ENCODE assay signal across 18 mouse cellular contexts in genomic region chr1:181653481-181653880, GRCm38 (mm10).
"Had no signal": no experiment of that assay in that cellular context is flagged by ENCODE, and none has a peak within 500 bp of the region (broad histone marks: within the 10 kb centered on the region; RNA-seq: fewer than 3 reads in every experiment).

No protein-coding gene starts in this region.

- H3K4me3 ChIP-seq: midbrain, embryonic 10.5 days; midbrain, embryonic 12.5 days; myocyte; neural tube, embryonic 13.5 days; neural tube, embryonic 15.5 days; stomach, embryonic 15.5 days had no signal

- H3K27ac ChIP-seq: midbrain, embryonic 10.5 days; midbrain, embryonic 12.5 days; neural tube, embryonic 13.5 days; neural tube, embryonic 15.5 days; stomach, embryonic 15.5 days; stomach, postnatal 0 days had no signal

- H3K9ac ChIP-seq: lung, embryonic 14.5 days; midbrain, embryonic 12.5 days; neural tube, embryonic 13.5 days; neural tube, embryonic 15.5 days; stomach, embryonic 15.5 days had no signal

- ATAC-seq: midbrain, embryonic 16.5 days had no signal

- DNase-seq: lung, adult 18-20 months; lung, embryonic 14.5 days; lung, postnatal 10 days; lung, postnatal 4 days; midbrain, embryonic 14.5 days; retina, postnatal 1 day; right cerebral cortex, adult 18-20 months; right cerebral cortex, postnatal 25 days; thymus, adult 2 months; thymus, postnatal 36 days had no signal

- H3K27me3 ChIP-seq: midbrain, embryonic 12.5 days; neural tube, embryonic 13.5 days; neural tube, embryonic 15.5 days; stomach, embryonic 15.5 days had no signal

- H3K36me3 ChIP-seq: midbrain, embryonic 10.5 days; midbrain, embryonic 12.5 days; neural tube, embryonic 13.5 days; neural tube, embryonic 15.5 days; stomach, embryonic 15.5 days had no signal

- H3K4me1 ChIP-seq: neural tube, embryonic 15.5 days; stomach, embryonic 15.5 days had no signal

- H3K9me3 ChIP-seq: midbrain, embryonic 10.5 days; midbrain, embryonic 12.5 days; neural tube, embryonic 13.5 days; neural tube, embryonic 15.5 days; stomach, embryonic 15.5 days had no signal

- H3K4me2 ChIP-seq: lung, embryonic 14.5 days; midbrain, embryonic 12.5 days; neural tube, embryonic 13.5 days; neural tube, embryonic 15.5 days; stomach, embryonic 15.5 days had no signal
